ENCODE assay signal across 8 mouse cellular contexts in the genomic region with DNA sequence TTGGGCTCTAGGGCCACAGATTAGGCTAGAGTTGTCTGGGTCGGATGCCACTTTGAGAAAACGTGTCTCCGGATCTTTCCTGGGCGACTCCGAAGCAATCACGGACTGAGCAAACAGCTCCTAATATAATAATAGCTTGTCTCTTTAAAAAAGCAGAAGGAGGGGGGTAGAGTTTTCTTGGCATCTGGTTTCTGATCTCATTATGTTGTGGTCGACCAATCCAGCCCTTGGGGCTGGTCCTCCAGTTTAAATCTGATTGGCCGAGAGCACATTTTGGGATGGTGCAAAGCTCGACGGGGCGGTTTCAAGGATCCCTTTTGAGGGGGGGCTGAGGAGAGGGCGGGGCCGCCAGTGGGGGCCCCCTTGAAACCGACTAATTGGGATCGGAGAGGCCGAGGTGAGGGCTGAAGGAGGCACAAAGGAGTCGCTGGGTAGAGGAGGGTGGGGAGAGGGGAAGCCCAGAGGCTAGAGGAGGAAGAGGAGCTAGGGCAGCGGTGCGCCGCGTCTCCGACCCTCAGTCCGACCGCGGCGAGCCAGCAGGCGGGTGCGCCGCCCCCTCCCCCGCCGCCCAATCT. TPM values are rescaled to one million over a fixed set of nuclear protein-coding genes. Genes with fewer than 3 reads are reported as not detected.
DNase-seq lines count a peak whose midpoint lies in the region; ATAC-seq lines count a peak whose summit lies in the region.

Gene Fzd2 (plus strand): TSS at position 387 of the 575 bp plus-strand sequence.

- DNase-seq in MN1 (ENCODE audit: low spot score): peak; percentile 96
- peak; percentile 46 for DNase-seq in cerebellum, adult 9-10 months
- DNase-seq in frontal cortex, adult 2 months (ENCODE audit: extremely low spot score in 1 of 2, low spot score in 1 of 2): peak; percentile 57 to 75
- peak; percentile 99 for DNase-seq in hindbrain, embryonic 10.5 days (ENCODE audit: low spot score)
- DNase-seq in layer of hippocampus, adult 9-11 months: peak; percentile 85
- peak; percentile 83 for DNase-seq in ovary, postnatal 36 days (ENCODE audit: low spot score)
- no peak for DNase-seq in thymus, postnatal 25 days

- peak within 1 kb of the TSS; percentile 89 for H3K9ac ChIP-seq in lung, embryonic 15.5 days

- peak within 1 kb of the TSS; percentile 99 for H3K27ac ChIP-seq in hindbrain, embryonic 10.5 days
- peak within 1 kb of the TSS; percentile 98 for H3K27ac ChIP-seq in lung, embryonic 15.5 days

- H3K4me3 ChIP-seq in hindbrain, embryonic 10.5 days: peak within 1 kb of the TSS; percentile 79
- peak within 1 kb of the TSS; percentile 60 for H3K4me3 ChIP-seq in lung, embryonic 15.5 days

- no peaks in the 10 kb centered on the region for H3K9me3 ChIP-seq in hindbrain, embryonic 10.5 days
- no peaks in the 10 kb centered on the region for H3K9me3 ChIP-seq in lung, embryonic 15.5 days

- H3K4me2 ChIP-seq in lung, embryonic 15.5 days: peak within 1 kb of the TSS; percentile 81

- WGBS in hindbrain, embryonic 10.5 days: under 1% methylated on average over 31 of the region's 31 CpGs
- under 1% methylated on average over 17 of the region's 31 CpGs for WGBS in lung, embryonic 15.5 days

- H3K36me3 ChIP-seq in hindbrain, embryonic 10.5 days: peaks cover 5% of the 10 kb centered on the region; the same call in 1 of the 2 replicates
- H3K36me3 ChIP-seq in lung, embryonic 15.5 days: no peaks in the 10 kb centered on the region

- H3K27me3 ChIP-seq in hindbrain, embryonic 10.5 days (ENCODE audit: insufficient read depth, poor library complexity, severe bottlenecking): peaks cover 27% of the 10 kb centered on the region
- H3K27me3 ChIP-seq in lung, embryonic 15.5 days: peaks cover 11% of the 10 kb centered on the region

- H3K4me1 ChIP-seq in hindbrain, embryonic 10.5 days (replicated peaks): peaks cover 58% of the 10 kb centered on the region
- H3K4me1 ChIP-seq in lung, embryonic 15.5 days: peaks cover 14% of the 10 kb centered on the region

- peak; percentile 93 for ATAC-seq in lung, embryonic 15.5 days (ENCODE audit: borderline replicate concordance, extremely low read depth, low FRiP score, low TSS enrichment)

RNA-seq across cellular contexts. Expression of gene Fzd2, which starts in this region (rescaled TPM):
- 12.1 and 13.3 TPM in 2 replicates for polyA plus RNA-seq in frontal cortex, adult 2 months (2012; rRNA removed)
- polyA plus RNA-seq in hindbrain, embryonic 10.5 days (2016; fragmentation: Nextera tagmentation; extraction: Ambion mirVana): 31.8 and 36.9 TPM in 2 replicates
- polyA plus RNA-seq in lung, embryonic 15.5 days (2015; fragmentation: Nextera tagmentation; extraction: Ambion mirVana): 35.9 and 38.1 TPM in 2 replicates
